Mouse (Mus musculus) stomach, postnatal 0 days (tissue): Measurements from ENCODE around the gene Krcc1.

Source experiments
- CTCF ChIP-seq: IDR thresholded peaks from 2 replicates; pipeline ENCODE4 v1.5.1; 2016; ENCODE audit warnings: antibody characterized with exemption, low read depth, mild to moderate bottlenecking, moderate library complexity
- EP300 ChIP-seq: optimal IDR thresholded peaks from 2 replicates; pipeline ENCODE3; 2016; ENCODE audit warnings: antibody characterized with exemption

GRCm38 (mm10) chr6:71240831-71241230 lies 30.6 kb upstream of the Krcc1 start:
- TF ChIP-seq CTCF: no peak
- no peak for TF ChIP-seq EP300
